Mouse (Mus musculus): ENCODE results near the gene Nol8.

Gene Nol8

DNA sequence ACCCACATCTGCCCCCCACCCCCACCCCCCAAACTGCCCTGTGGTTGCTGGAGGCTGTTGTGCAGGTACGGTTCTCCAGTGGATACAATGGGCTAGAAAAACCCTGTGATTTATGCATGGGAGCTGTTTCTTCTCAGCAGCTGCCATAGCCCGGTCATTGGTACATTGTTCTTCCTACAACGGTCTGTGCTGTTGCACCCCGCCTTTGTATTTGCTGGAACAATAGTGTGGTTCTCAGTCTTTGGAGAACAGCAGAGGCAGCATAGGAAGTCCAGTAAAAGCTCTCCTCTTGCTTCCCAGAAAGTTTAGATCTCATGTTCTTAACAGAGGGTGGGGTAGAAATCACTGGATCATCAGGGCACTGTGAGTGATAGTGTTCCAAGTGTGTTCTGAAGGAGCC lies 31.4 kb downstream of the Nol8 start:
- DNase-seq (ENCODE audit: low spot score) = no peak

DNA sequence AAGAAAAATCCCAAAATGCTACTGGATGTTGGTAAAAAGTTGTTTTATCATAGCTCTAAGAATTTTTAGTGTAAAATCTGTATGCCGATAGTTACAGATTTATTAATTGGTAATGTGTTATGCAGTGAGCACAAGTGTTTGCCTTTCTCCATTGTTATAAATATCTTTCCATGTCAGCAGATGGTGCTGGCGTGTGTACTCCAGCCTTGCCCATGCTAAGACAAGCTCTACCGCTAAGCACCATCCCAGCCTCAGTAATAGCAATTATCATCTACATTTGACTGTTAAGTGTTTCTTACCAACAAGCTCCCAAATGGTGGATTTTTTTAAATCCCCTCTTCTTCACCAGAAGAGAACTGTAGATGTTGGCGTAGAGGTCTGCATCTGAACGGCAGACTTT lies 38.2 kb downstream of the Nol8 start:
- DNase-seq (ENCODE audit: low spot score) = no peak

DNA sequence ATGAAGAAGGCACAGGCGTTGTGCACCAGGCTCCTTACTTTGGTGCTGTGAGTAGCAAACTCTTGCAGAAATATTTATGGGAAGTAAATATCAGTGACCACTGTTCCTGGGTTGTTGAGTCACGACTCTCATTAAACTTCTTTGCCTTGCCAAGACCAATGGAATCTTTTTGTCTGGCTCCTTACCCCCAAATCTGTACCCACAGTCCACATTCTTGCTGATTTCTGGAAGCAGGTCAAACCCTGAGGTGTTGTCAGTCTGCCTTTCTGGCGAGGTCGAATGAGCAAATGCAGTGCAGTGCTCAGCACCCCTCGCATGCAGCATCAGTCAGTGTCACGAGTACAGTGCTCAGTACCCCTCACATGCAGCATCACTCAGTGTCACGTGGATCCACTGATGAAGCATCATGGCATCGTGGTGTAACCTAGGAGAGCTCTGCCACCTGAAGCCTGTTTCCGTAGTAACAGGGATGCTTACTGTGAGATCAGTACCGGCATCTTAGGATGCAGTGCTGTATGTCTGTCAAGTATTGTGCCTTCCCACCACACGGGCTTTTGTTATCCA lies 50.4 kb downstream of the Nol8 start:
- no peak for DNase-seq (ENCODE audit: low spot score)

DNA sequence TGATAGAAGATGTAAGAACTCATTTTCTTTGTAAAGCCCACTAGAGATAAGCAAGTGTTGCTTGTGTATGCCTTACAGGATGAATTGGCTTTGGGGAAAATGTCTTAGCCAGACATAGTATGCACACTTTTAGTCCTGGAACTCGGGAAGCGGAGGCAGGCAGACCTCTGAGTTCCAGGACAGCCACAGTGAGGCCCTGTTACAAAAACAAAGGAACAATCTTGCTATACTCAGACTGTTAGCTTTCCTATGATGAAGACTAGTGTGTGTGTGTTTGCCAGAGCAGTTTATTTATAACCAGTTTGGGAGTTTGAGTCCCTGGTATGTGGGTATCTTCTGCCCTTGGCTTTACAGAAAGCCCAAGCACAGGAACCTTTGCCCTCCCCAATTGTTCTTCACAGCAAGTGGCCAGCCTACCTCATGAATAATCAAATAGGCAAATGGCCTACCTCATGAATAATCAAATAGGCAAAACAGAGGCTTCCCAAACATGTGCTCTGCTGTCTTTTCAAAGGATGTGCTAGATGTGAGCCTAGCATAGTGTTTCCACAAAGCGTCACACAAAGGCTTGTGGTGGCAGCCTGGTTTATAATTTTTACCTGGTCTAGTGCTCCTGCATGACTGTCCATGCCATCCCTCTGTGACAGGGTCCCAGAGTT lies 53.3 kb downstream of the Nol8 start:
- DNase-seq (ENCODE audit: low spot score) = no peak

DNA sequence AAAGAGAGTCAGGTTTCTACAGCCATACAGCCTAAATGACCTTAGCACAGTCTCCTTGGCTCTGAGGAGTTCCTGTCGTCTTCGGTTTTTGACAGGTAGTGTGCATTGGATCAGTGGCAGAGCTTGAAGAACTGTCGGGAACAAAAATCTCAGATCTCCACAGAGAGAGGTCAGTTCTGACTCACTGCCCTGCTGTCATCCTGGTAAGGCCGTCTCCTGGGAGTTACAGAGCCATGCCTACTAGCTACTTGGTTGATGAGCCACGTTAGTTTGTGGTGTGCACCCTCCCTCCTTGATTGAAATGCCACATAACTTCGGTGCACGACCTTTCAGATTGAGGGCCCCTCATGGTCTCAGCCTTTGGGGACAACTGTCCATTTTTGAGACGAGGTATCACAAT lies 55.4 kb downstream of the Nol8 start:
- DNase-seq (ENCODE audit: low spot score) = no peak

DNA sequence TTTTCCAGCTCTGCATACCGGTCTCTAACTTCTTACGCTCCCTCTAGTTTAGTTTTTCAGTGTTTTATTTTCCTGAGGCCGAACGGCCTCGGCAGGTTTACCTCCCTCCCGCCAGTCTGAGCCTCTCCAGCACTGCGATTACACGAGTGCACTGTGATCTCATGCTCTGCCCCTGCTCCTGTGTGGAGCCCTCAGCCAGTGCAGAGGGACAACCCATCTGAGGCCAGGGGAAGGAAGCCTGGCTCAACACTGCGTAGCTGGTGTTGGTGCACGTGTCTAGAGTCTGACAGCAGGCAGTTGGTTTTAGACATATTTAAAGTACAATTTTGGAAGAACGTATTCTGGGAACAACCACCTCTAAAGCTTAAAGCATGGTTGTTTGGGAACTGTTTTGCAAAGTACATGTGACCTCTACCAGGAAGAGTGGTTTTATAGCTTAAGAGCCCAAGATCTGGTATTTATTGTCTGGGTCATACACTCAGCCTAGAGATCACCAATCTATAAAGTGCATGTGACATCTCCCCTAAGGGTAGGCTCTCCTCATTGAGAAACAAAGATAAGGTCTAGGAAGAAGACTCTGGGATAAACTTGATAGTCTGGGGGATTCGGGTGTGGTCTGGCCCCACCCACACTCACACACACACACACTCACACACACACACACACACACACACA lies 59.3 kb downstream of the Nol8 start:
- no peak for DNase-seq (ENCODE audit: low spot score)

DNA sequence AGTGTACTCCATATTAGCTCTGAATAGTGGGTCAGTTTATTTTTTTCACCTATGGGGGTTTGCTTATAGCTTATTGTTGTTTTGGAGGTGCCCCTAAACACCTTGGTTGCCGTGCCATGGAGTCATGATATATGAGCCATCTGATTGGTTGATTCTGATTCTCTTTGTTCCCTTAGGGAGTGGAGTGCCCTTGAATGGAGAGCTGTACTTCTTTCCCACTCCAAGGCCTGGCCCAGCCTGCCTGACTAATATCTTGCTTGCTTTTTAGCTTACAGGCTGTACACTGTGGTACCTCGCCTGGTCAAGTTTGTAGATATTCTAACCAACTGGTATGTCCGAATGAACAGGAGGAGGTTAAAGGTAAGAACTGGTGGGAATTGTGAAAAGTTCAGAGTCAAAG lies 66.4 kb downstream of the Nol8 start:
- DNase-seq (ENCODE audit: low spot score) = no peak
